Mouse (Mus musculus): ENCODE measurements at regions not wholly inside any gene's neighbourhood (a gene's known extent, or its start where the extent isn't known, plus 50 kb on each side); places are given as distances from the start of the nearest gene placed in this dataset.

DNA sequence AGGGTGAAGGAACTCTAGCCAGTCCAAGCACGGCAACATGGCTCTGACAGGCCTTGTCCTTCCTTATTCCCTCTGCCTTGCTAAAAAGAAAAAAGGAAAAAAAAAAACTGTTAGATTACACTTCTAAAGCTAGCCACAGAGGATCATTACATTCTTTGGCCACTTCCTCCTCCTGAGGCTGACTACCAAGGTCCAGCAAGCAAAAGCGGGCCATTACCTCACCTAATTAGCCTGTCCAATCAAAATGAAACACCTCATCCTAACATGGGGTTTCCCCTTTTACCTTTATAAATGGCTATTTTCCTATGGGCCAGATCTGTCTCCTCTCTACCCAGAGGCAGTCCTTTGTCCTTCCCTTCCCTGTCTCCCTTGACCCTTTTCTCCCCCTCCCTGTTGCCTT, 102.2 kb downstream of the Pih1h3b start:
- no peaks in the 10 kb centered on the region for H3K4me1 ChIP-seq (replicated peaks)
- no peak overlapping the region for H3K4me3 ChIP-seq (replicated peaks)
- H3K9ac ChIP-seq (replicated peaks): no peak overlapping the region
- H3K27me3 ChIP-seq: peaks cover 49% of the 10 kb centered on the region
- H3K4me2 ChIP-seq (replicated peaks): no peak overlapping the region
- no peak for ATAC-seq
- 86% methylated on average over 2 of the region's 2 CpGs for WGBS
- no peaks in the 10 kb centered on the region for H3K9me3 ChIP-seq
- no peak overlapping the region for H3K27ac ChIP-seq
- no peaks in the 10 kb centered on the region for H3K36me3 ChIP-seq

DNA sequence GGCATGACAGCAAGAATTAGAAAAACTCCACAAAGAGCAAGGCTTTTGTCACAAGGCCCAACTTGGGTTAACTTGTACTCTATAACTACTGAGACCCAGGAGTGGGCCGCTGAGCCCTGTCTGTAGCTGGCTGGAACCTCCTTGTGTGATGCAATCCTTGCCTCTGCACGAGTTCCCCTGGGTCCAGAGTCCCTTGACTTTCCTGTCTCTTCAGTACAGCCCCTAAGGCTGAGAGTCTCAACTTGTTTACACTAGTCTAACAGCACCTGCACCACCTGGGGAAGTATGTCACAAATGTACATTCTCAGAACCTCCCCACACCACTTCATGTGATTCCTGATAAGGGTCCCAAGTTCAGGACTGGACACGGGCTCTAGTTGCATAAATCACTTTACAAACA, 103.3 kb downstream of the Pih1h3b start:
- Histone ChIP-seq H3K4me2 (replicated peaks) (no peak overlapping the region), H3K9ac (replicated peaks) (no peak overlapping the region), H3K36me3 (no peaks in the 10 kb centered on the region), H3K4me1 (replicated peaks) (no peaks in the 10 kb centered on the region), H3K27me3 (peaks cover 45% of the 10 kb centered on the region), H3K4me3 (replicated peaks) (no peak overlapping the region), H3K27ac (no peak overlapping the region), H3K9me3 (no peaks in the 10 kb centered on the region)
- ATAC-seq: no peak
- 84% methylated on average over 3 of the region's 3 CpGs for WGBS

DNA sequence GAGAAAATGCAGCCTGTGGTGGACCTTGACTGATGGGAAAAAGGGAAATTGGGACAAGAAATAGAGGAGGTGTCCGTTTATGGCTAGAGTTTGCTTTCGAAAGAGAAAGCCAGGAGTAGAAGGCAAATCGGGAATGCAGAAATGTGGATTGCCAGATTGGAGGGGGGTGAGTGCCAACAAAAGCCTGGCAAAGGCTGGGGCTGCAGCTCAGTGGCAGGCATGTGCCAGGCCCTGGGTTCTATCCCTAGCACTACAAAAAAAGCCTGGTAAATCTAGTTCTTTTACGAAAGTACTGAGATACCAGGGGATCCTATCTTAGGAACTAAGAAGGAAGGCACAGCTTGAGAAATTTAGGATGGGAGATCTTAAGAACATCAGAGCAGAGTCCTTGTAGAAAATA, 117.2 kb downstream of the Pih1h3b start:
- no peak for ATAC-seq
- H3K27me3 ChIP-seq: peaks cover 43% of the 10 kb centered on the region; the same call in 1 of the 2 replicates
- no peaks in the 10 kb centered on the region for H3K9me3 ChIP-seq
- H3K36me3 ChIP-seq: no peaks in the 10 kb centered on the region
- H3K4me3 ChIP-seq (replicated peaks): no peak overlapping the region
- H3K4me2 ChIP-seq (replicated peaks): no peak overlapping the region
- H3K9ac ChIP-seq (replicated peaks): no peak overlapping the region
- H3K27ac ChIP-seq: no peak overlapping the region
- H3K4me1 ChIP-seq (replicated peaks): peaks cover 4% of the 10 kb centered on the region; the same call in 1 of the 2 replicates
- WGBS: 91% methylated on average over 4 of the region's 4 CpGs

DNA sequence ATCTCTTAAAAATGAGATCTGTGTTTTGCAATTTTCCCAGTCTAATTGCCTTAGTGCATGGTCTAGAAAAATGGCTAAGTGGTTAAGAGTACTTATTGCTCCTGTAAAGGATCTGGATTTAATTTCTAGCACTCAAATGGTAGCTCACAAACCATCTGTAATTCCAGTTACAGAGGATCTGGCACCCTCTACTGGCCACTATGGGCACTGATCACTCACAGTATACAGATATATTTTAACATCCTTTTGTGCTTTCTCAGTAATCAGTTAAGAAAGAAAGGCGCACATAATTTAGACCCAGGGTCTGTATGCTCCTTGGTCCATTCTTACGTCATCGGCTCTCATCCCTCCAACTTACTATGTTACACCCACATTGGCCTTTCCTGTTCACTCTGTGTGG, 120.3 kb downstream of the Pih1h3b start:
- H3K9me3 ChIP-seq: no peaks in the 10 kb centered on the region
- no peak overlapping the region for H3K4me2 ChIP-seq (replicated peaks)
- no peaks in the 10 kb centered on the region for H3K4me1 ChIP-seq (replicated peaks)
- WGBS: 90% methylated on average over 3 of the region's 3 CpGs
- no peaks in the 10 kb centered on the region for H3K36me3 ChIP-seq
- no peak overlapping the region for H3K4me3 ChIP-seq (replicated peaks)
- ATAC-seq: no peak
- H3K9ac ChIP-seq (replicated peaks): no peak overlapping the region
- H3K27me3 ChIP-seq: peaks cover 30% of the 10 kb centered on the region; the same call in 1 of the 2 replicates
- H3K27ac ChIP-seq: no peak overlapping the region

DNA sequence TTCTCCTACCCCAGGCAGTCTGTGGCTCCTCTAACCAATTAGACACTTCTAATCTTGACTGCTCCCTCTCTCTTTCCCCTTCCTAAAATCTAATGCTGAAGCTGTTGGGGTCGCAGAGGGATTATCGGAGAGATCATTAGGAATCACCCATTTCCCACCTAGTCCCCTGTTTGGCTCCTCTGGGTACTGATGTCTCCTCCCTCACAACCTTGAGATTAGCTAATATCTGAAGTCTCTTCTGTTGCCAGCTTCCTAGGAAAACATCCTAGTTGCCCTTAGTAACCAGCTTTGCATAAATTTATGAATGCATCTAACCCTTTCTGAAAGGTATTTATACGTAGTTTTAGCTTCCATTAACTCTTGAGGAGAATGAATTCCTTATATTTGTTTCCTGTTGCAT, 138.4 kb upstream of the Frmpd3 start:
- 65% methylated on average over 3 of the region's 3 CpGs for WGBS

DNA sequence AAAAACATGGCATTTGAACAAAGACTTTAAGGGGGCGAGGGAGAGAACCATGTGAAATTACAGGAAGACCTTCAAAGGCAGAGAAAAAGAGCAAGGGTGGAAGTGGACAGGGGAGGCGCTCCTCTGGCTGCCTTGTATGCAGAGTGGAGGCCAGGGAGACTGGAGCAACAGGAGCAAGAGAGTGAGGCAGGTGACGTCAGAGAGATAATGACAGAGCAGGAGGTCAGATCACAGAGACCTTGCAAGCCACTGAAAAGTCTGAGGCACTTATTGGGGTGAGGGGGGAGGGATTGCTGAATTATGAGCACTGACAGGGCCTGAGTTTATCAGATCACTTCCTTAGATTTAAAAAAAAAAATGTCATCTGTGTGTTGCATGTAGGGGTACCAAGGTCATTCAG, 133.3 kb upstream of the Frmpd3 start:
- WGBS: 45% methylated on average over 3 of the region's 3 CpGs
- Histone ChIP-seq H3K27ac (no peak overlapping the region), H3K4me2 (replicated peaks) (no peak overlapping the region), H3K4me3 (replicated peaks) (no peak overlapping the region), H3K27me3 (peaks cover 44% of the 10 kb centered on the region), H3K36me3 (no peaks in the 10 kb centered on the region), H3K9ac (replicated peaks) (no peak overlapping the region), H3K4me1 (replicated peaks) (peaks cover 3% of the 10 kb centered on the region; the same call in 1 of the 2 replicates), H3K9me3 (no peaks in the 10 kb centered on the region)
- ATAC-seq: no peak

More for the DNA sequence above, 138.4 kb upstream of the Frmpd3 start:
- Histone ChIP-seq H3K9me3 (no peaks in the 10 kb centered on the region), H3K27me3 (peaks cover 58% of the 10 kb centered on the region), H3K4me2 (replicated peaks) (no peak overlapping the region), H3K27ac (no peak overlapping the region), H3K4me1 (replicated peaks) (no peaks in the 10 kb centered on the region), H3K9ac (replicated peaks) (no peak overlapping the region), H3K36me3 (no peaks in the 10 kb centered on the region), H3K4me3 (replicated peaks) (no peak overlapping the region)
- ATAC-seq: no peak

DNA sequence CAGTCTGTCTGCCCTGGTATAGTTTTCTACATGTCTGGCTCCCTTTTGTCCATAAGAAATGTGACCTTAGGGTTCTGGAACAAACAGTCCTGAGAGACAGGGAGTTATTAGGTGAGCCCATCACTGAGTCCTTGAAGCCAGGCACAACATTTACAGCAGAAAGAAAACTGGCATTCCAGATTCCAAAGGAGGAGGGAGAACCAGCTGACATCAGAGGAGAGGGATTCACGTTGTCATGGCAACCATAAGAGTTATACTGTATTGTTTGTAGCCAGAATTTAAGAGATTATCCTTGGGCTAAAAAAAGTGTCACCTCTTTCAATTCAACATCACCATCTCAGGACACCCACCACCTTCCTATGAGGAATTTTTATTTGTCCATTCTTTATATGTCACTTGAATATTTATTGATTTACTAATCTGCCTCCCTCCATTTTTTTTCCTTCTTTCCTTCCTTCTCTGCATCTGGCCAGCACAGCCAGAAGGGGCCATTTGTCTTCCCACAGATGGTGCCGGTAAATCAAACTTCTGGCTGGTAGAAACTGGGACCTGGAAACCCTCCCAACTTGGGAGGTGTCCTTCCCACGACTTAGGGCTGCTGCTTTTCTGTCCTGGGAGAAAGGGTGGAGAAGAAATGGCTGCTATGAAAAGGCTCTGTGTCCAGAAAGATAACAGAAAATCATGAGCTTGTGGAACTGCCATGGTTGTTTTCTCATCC, 129.3 kb upstream of the Frmpd3 start:
- no peaks in the 10 kb centered on the region for H3K36me3 ChIP-seq
- H3K4me2 ChIP-seq (replicated peaks): no peak overlapping the region
- H3K27me3 ChIP-seq: peaks cover 38% of the 10 kb centered on the region
- no peak overlapping the region for H3K4me3 ChIP-seq (replicated peaks)
- no peak for ATAC-seq
- H3K4me1 ChIP-seq (replicated peaks): peaks cover 3% of the 10 kb centered on the region; the same call in 1 of the 2 replicates
- H3K9ac ChIP-seq (replicated peaks): no peak overlapping the region
- 55% methylated on average over 3 of the region's 3 CpGs for WGBS
- H3K9me3 ChIP-seq: no peaks in the 10 kb centered on the region
- H3K27ac ChIP-seq: no peak overlapping the region

DNA sequence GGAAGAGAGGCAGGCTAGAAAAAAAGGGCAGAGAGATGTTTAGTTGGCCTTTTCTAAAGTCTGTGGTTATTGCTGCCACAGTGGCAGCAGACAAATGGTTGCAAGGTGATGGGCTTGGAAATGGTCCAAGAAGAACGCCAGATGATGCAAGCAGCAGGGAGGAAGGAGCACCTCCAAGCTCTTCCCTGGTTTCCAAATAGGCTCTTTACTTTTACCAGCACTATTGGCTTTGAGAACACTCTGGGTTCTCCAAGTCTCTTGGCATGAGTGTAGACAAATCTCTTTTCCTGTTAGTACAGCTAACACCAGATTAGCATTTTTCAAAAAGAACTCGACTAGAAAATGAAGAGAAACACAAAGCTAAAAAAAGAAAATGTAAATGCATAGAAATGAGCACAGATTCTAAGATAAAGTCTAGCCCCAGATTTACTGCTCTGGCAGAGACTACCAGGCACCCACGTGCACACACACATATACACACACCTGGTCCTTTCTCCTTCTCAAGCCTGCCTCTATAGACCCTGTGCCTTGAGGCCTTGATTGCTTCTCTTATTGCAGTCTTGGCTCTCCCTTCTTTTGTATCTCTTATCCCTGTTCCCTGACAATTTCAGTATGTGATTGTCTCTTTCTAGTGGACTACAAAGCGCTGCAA, 127.7 kb upstream of the Frmpd3 start:
- H3K9me3 ChIP-seq: no peaks in the 10 kb centered on the region
- H3K36me3 ChIP-seq: no peaks in the 10 kb centered on the region
- H3K4me2 ChIP-seq (replicated peaks): no peak overlapping the region
- no peak overlapping the region for H3K9ac ChIP-seq (replicated peaks)
- H3K27ac ChIP-seq: no peak overlapping the region
- no peak overlapping the region for H3K4me3 ChIP-seq (replicated peaks)
- peaks cover 3% of the 10 kb centered on the region; the same call in 1 of the 2 replicates for H3K4me1 ChIP-seq (replicated peaks)
- H3K27me3 ChIP-seq: peaks cover 46% of the 10 kb centered on the region
- WGBS: 65% methylated on average over 4 of the region's 4 CpGs
- no peak for ATAC-seq

DNA sequence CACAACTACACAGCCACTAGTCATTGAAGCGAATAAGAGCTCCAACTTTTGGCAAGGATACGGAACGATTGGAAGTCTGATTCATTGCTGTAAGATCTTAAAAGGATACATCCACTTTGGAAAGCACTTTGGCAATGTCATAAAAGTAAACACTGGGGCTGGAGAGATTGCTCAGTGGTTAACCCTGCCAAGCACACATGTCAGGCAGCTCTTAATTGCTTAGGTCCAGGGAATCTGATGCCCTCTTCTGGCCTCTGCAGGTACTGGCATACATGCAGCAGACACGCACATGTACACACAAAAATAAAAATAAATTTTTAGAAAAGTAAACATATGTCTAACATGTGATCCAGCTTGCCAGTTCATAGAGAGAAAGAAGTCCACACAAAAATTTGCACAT, 86.3 kb upstream of the Frmpd3 start:
- H3K27me3 ChIP-seq: peaks cover 39% of the 10 kb centered on the region
- H3K36me3 ChIP-seq: no peaks in the 10 kb centered on the region
- WGBS: 87% methylated on average over 4 of the region's 4 CpGs
- H3K4me3 ChIP-seq (replicated peaks): no peak overlapping the region
- H3K9ac ChIP-seq (replicated peaks): no peak overlapping the region
- no peak for ATAC-seq
- no peak overlapping the region for H3K4me2 ChIP-seq (replicated peaks)
- no peaks in the 10 kb centered on the region for H3K9me3 ChIP-seq
- no peaks in the 10 kb centered on the region for H3K4me1 ChIP-seq (replicated peaks)
- no peak overlapping the region for H3K27ac ChIP-seq

DNA sequence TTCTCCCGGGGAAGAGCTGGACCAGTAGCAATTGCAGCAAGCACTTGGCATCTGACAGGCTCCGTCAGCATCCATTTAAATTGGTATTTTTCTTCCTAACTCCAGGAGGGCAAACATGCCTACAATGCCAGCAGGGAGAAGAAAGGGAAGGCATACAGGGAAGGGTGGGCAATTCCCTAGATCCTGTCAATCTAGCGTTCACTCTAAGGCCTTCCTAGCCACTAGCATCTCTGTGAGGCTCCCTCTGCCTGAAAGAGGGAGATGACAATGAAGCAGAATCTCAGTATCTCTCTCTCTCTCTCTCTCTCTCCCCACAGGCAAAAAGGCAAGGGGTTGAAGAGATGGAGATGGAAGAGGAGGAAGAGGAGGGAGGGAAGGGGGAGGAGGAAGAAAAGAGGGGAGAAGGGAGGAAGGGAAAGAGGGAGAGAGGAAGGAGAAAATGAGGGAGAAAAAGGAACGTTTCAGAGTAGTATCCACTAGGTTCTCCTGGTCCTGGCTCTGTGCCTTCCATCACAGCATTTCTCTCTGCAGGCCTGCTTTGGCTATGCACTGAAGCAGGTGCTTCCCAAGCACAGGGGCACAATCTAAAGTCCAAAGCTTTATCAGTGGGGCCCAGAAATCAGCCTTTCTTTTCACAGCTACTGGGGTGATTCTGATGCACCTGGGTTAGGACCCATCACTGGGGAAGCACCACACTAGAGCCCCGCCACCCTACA, 72.2 kb upstream of the Frmpd3 start:
- no peaks in the 10 kb centered on the region for H3K4me1 ChIP-seq (replicated peaks)
- 53% methylated on average over 5 of the region's 5 CpGs for WGBS
- no peak for ATAC-seq

DNA sequence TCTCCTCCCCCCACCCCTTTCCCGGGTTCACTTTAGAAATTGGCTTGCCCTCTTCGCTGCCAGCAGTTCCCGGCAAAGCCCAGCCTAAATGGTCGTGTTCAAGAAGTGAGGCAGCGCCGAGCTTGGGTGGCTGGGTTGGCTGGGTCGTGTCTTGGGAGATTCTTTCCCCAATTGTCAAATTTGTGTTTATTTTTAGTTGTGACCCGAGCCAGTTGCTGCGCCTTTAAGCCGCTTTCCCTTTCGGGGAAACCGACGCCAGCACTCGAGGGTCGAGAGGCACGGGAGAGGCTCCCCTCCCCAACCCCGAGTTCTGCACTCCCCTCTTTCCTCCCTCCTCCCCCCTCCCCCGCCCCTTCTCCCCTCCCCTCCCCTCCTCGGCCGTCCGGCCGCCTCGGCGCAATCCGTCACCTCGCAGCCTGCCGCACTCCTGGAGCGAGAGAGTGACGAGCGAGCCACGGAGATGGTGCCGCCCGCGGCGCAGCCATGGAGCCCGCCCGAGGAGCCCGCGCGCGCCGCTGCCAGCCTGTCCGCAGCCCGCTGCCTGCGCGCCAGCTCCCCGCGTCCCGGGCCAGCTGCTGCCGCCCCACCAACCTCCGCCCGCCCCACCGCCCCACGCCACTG, 64.6 kb upstream of the Frmpd3 start:
- Histone ChIP-seq H3K36me3 (no peaks in the 10 kb centered on the region), H3K27ac (peak overlapping the region; percentile 81), H3K9ac (replicated peaks) (peak overlapping the region; percentile 75), H3K9me3 (no peaks in the 10 kb centered on the region), H3K27me3 (peaks cover 84% of the 10 kb centered on the region), H3K4me3 (replicated peaks) (peak overlapping the region; percentile 60), H3K4me2 (replicated peaks) (peak overlapping the region; percentile 62), H3K4me1 (replicated peaks) (peaks cover 10% of the 10 kb centered on the region; the same call in 1 of the 2 replicates)
- peak; percentile 69 for ATAC-seq
- 19% methylated on average over 37 of the region's 54 CpGs for WGBS

More for the DNA sequence above, 72.2 kb upstream of the Frmpd3 start:
- H3K9me3 ChIP-seq: no peaks in the 10 kb centered on the region
- H3K27ac ChIP-seq: no peak overlapping the region
- no peak overlapping the region for H3K9ac ChIP-seq (replicated peaks)
- no peaks in the 10 kb centered on the region for H3K36me3 ChIP-seq
- no peak overlapping the region for H3K4me2 ChIP-seq (replicated peaks)
- peaks cover 54% of the 10 kb centered on the region for H3K27me3 ChIP-seq
- H3K4me3 ChIP-seq (replicated peaks): no peak overlapping the region
